Mouse (Mus musculus) frontal cortex, postnatal 36 days (tissue): Measurements from ENCODE around the gene Slc6a17.

Source experiments
- DNase-seq, 2 experiments: peaks; one replicate each; pipeline ENCODE4 v3.0.0; 2022; ENCODE audit warnings: low spot score in 2 of 2

Slc6a17 gene

DNA sequence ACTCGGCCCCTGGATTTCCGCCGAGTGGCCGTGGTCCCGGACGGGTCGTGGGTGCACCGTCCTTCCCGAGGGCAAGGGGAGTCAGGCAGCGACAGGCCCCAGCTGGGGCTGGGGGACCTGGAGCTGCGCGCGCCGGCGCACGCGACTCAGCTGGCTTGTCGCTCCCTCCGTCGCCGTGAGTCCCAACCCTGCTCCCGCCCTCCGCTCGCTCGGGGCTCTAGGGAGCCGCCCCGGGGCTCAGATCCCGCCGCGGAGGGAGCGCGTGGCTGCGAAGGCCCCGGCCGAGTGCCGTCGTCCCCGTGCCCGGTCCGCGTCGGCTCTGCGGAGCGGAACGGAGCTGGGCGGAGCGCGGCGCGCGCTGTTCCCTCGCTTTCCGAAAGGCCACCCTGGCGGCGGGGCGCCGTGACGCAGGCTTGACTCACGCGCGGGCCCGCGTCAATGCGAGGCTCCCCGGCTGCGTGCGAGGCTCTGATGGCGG is at the start of gene Slc6a17:
Slc6a17 (minus strand) TSS at position 388 of the 478 bp plus-strand sequence.
- peak; percentile 84 to 86 for DNase-seq

DNA sequence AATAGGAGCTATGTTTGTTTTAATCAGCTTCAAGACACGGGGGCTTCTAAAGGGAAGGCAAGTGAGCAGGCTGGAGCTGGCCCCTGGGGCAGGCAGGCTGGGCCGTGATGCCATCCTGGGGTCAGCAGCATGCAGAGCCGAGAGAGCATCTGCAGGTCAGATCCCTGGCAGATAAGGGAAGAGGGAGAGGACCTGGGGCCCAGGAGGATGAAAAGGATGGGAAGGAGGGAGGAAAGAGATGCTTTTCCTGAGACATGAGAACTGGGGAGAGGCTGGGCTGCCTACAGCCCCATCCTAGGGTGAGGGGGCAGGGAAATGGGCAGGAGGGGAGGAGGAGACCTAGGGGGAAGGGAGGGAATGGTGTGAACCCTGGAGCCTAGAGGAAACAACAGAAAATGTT is 47.5 kb upstream of the Slc6a17 start:
- no peak for DNase-seq

- no peak for DNase-seq
Measured at GRCm38 (mm10) chr3:107563880-107564279, 46.1 kb upstream of the Slc6a17 start.

DNA sequence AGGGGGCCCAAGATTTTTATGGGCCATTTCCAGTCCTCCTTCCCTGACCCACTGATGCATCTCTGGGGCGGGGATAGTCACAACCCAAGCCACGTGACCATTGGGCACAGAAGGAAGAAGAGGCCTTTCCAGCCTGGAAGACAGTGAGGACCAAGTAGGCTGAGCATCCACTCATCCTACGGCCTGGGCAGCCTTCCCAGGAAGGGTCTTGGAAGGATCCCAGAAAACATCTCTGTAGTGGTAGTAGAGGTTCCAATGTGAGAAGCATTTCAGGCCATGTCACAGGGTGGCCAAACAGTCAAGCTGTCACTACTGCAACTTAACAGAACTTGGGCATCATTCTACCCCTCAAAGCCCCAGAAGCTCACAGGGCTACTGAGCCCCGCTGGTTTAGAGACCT is 44.8 kb upstream of the Slc6a17 start:
- no peak for DNase-seq

DNA sequence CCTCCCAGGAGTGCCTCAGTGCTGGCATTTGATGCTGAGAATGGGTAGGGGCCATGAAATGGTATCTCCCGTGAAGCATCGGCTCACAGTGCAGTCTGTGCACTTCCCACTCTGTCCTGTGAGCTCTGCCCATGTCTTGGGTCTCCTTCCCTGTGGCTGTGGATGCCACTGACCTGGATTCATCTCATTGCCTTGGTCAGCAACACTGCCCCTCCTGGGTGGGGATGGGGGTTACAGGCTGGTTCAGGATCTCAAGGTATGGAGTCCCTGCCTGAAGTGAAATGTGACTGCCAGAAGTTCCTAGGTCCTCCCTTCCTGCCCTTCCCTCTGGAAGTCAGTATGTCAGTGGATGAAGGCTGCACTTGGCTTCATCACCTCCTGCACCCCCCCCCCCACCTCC is 44.3 kb upstream of the Slc6a17 start:
- DNase-seq = no peak

DNA sequence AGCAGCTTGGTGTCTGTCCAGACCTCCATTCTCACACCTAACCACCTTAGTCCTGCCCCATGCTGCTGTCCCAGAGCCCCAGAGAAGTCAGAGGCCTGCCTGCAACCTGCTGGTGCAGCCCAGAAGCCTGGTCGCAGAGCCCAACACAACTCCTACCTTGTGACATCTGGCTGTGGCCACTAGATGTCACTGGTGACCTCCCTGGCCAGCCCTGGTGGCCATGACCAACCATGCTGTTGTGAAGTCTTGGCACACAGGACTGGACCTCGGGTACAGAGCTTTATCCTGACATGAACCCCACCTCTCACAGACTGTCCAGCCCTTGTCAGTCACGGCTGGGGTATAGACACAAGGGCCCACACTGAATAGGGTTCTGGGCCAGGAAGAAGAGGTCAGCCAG is 41.4 kb upstream of the Slc6a17 start:
- peak; percentile 38 to 69 for DNase-seq

- no peak for DNase-seq
Measured at GRCm38 (mm10) chr3:107558740-107559139, 40.9 kb upstream of the Slc6a17 start.

- DNase-seq = no peak
Measured at GRCm38 (mm10) chr3:107554842-107555241, 37.0 kb upstream of the Slc6a17 start, which contains the start of gene Ubl4b. Ubl4b (minus strand) TSS chr3:107555073.

GRCm38 (mm10) chr3:107550409-107551049 is 32.7 kb upstream of the Slc6a17 start:
- peak; percentile 64 to 72 for DNase-seq

DNA sequence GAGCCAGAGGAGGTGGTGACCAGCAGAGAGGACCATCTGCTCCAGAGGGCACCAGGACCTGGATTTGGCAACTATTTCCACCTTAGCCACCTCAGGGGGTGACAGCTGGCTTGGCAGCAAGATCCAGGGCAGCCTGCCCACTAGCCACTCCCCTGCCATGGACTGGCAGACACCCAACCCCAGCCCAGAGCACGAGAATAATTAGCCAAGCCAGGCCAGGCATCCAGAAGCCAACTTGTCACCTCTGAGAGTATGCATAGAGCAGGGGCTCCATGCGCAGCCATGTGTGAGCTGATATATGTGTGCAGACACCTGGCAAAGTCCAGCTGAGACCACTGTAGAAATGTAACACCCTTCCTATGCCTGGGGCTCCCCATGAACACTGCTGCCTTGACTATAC is 29.1 kb upstream of the Slc6a17 start:
- no peak for DNase-seq

- no peak for DNase-seq
Measured at GRCm38 (mm10) chr3:107545716-107546412, 28.0 kb upstream of the Slc6a17 start.

DNA sequence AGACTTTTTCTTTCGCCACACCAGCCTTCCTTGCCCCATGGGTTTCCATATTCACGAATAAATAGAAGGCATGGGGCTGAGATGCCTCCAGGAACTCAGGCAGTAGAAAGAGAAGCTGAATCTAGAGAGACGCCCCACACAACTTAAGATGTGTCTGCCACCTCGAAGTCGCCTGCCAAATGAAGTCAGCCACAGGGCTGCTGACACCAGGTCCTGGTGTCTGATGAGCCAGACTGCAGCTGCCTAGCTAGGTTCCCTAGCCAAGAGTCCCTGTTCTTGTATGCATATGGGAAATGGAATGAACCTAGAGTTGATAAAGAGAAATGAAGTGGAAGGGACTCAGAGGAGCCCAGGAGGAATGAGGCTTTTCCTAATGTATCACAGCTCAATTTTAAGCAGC is 27.5 kb upstream of the Slc6a17 start:
- DNase-seq = no peak

DNA sequence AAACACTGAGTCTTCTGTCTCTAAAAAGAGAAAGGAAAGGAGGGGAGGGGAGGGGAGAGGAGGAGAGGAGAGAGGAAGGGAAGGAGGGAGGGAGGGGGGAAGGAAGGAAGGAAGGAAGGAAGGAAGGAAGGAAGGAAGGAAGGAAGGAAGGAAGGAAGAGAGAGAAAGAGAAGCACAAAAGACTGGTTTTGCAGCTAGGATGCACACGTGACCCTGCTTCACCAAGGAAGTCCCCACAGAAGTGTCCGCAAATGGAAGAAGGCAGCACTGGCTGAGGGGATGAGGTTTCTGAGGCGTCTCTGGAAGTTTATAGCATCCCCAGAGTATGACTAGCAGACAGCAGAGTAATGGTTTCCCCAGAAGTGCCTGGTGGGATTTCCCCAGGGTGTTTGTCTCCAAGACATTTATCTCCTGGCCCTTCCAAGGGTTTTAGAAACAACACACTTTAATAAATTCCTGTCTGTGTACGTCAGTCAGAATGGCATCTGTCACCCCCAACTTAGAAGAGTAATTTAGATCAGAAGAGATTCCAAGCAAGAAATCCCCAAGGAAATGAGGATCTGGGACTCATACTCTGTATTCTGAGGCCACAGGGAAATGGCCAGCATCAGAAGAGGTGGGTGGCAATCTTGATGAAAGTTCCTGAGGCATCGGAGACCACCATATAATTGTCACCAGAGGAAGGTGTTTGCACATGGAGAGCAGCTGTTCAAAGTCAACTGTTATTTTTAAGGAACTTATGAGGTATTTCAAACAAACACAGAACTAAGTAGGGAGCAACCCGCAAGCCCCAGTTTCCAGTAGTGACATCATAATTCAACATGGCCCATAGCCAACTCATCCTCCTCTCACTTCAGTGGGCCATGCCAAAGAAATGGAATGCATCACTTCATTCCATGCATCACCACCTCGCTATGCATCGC is 25.6 kb upstream of the Slc6a17 start:
- no peak for DNase-seq

DNA sequence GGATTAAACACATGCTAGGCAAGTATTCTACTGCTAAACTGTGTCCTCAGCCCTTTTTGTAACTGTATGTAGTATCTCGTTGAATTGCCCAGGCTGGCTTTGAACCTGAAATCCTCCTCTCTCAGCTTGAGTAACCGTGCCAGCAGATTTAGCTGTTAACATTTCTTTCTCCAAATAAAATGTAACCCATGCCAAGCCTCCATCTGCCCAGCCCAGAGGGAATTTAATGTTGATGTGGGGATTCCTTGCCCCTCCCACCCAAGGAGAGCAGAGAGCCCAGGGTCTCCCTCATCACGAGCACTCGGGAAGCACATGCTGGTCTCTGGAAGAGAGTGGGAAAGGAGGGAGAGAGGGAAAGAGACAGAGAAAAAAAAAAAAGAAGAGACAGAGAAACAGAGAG is 24.8 kb upstream of the Slc6a17 start:
- DNase-seq = no peak

- DNase-seq = no peak
Measured at GRCm38 (mm10) chr3:107537504-107537889, 19.7 kb upstream of the Slc6a17 start.

DNA sequence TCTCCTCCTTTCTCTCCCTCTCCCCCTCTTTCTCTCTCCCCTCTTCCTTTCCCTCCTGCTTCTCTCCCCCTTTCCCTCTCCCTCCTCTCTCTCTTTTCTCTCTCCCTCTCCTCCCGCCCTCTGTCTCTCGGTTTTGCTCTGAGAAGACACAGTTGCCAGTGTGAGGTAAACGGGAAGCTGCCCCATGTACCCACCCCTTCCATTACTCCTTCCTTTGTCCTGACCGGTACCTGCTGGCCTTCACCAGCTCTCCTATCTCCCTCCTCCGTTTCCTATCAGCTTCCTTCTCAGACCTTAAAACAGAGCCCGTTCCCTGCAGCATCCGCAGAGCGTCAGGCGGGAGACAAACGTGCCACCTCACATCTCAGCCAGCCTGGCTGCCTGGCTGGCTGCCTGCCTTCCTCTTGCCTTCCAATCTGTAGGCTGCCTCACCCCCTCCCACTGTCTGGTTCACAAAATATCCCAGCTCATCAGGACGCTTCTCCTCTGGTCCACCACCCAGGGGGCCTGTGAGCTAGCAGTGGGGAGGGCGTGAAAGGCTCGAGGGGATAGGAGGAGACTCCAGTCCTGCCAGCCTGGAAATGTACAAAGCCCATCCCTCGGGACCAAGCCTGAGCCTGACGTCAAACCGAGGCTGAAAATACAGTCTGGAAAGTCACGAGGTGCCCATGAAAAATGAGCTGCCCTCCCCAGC is 19.1 kb upstream of the Slc6a17 start:
- peak; percentile 86 to 89 for DNase-seq

- peak in 1 of 2 experiments; percentile 55 for DNase-seq
Measured at GRCm38 (mm10) chr3:107534951-107535350, 17.1 kb upstream of the Slc6a17 start.

- no peak for DNase-seq
Measured at GRCm38 (mm10) chr3:107533532-107533931, 15.7 kb upstream of the Slc6a17 start.

DNA sequence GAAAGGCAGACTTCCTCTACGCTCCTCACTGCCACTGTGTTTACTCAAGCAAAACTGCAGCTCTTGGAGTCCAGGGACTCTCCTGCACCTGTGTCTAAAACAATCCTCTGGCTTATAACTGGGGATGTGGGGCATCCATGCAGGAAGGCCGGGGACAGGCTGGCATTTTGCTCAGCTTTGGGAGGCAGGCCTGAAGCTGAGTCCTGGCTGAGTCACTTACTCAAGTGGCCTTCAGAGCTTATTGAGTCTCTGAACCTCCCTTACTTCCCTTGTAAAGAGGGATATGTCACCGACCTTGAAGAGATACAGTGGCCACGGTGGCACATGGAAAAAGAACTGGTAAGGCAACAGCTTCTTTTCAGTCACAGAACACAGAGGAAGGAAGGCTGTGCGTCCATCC is 12.8 kb upstream of the Slc6a17 start:
- no peak for DNase-seq

GRCm38 (mm10) chr3:107529182-107529581 is 11.4 kb upstream of the Slc6a17 start:
- no peak for DNase-seq

DNA sequence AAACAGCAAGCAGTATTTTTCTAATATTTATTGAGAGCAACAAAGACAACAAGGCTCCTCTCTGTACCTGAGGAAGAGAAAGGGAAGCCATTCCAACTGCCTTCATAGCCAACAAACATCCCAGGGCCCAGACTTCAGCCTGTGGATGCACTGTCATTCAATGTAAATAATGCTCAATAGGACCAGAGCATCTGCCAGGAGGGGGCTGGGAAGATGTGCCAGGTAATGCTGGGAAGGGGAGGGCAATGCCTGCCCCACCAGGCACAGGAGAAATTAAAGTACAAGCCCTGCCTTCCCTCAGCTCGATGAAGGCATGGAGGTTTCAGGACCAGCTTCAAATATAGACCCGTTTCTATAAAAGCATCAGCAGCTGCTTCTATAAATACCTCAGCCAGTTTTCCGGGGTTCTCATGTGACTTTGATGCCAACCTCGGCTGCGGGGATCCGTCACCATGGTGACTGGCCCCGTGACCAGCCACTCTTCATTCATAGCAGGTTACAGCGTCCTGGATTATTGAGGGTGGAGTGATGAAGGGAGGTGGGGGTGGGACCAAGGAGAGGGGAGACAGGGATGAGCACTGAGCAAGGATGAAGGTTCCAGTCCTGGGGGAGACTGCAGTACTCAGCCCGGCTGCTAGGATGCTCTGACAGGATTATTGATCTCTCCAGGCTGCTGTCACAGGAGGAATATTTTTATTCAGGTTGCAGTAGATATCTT is 10.7 kb upstream of the Slc6a17 start:
- peak; percentile 75 to 94 for DNase-seq
